Mouse (Mus musculus): ENCODE results near the gene Draxin.
"Not testable (repeated sequence)": the region's sequence is repeated elsewhere in the genome, so short reads cannot be mapped to it uniquely, and the experiment has no call there.

The Draxin gene

GRCm38 (mm10) chr4:148151267-148152168 lies 21.0 kb upstream of the Draxin start, which contains the start of gene Fbxo6:
Fbxo6 (minus strand) TSS chr4:148152140.
- DNase-seq: peak; percentile 74 to 84

GRCm38 (mm10) chr4:148150953-148151266 lies 20.4 kb upstream of the Draxin start:
- DNase-seq: no peak

GRCm38 (mm10) chr4:148150242-148150641 lies 19.7 kb upstream of the Draxin start:
- no peak for DNase-seq

- DNase-seq: no peak
Measured at GRCm38 (mm10) chr4:148149540-148149939, 19.0 kb upstream of the Draxin start.

- no peak for DNase-seq
Measured at GRCm38 (mm10) chr4:148147714-148148113, 17.2 kb upstream of the Draxin start.

- no peak for DNase-seq
Measured at GRCm38 (mm10) chr4:148143721-148144120, 13.2 kb upstream of the Draxin start.

GRCm38 (mm10) chr4:148140098-148141011 lies 9.9 kb upstream of the Draxin start:
- DNase-seq: peak; percentile 89 to 92

GRCm38 (mm10) chr4:148139767-148140097 lies 9.2 kb upstream of the Draxin start:
- no peak for DNase-seq

- DNase-seq: no peak
Measured at GRCm38 (mm10) chr4:148137503-148137902, 7.0 kb upstream of the Draxin start.

- no peak for DNase-seq
Measured at GRCm38 (mm10) chr4:148134988-148135387, 4.5 kb upstream of the Draxin start.

- no peak for DNase-seq
Measured at GRCm38 (mm10) chr4:148131497-148132081, 1.1 kb upstream of the Draxin start.

- no peak for DNase-seq
Measured at GRCm38 (mm10) chr4:148130133-148130532, 365 bp downstream of the Draxin start, which contains the start of gene Mad2l2. Mad2l2 (plus strand) TSS chr4:148130384.

- no peak for DNase-seq
Measured at GRCm38 (mm10) chr4:148128672-148129071, 1.8 kb downstream of the Draxin start.

- no peak for DNase-seq
Measured at GRCm38 (mm10) chr4:148128241-148128640, 2.3 kb downstream of the Draxin start.

GRCm38 (mm10) chr4:148122694-148123066 lies 7.8 kb downstream of the Draxin start:
- DNase-seq: no peak

- DNase-seq: no peak
Measured at GRCm38 (mm10) chr4:148121982-148122693, 8.4 kb downstream of the Draxin start.

GRCm38 (mm10) chr4:148121362-148121761 lies 9.1 kb downstream of the Draxin start:
- no peak for DNase-seq

GRCm38 (mm10) chr4:148120555-148120954 lies 9.9 kb downstream of the Draxin start:
- DNase-seq: no peak

- not testable (repeated sequence) for DNase-seq
Measured at GRCm38 (mm10) chr4:148119578-148119977, 10.9 kb downstream of the Draxin start.

GRCm38 (mm10) chr4:148117392-148117791 lies 13.1 kb downstream of the Draxin start:
- no peak for DNase-seq

- DNase-seq: no peak
Measured at GRCm38 (mm10) chr4:148116657-148117056, 13.8 kb downstream of the Draxin start.

- no peak for DNase-seq
Measured at GRCm38 (mm10) chr4:148115467-148115866, 15.0 kb downstream of the Draxin start.

All from thymus, adult 18-20 months (tissue).